Mouse (Mus musculus) neural tube, embryonic 10.5 days (tissue): Measurements from ENCODE around the gene Tm9sf2.
"Not testable (repeated sequence)": the region's sequence is repeated elsewhere in the genome, so short reads cannot be mapped to it uniquely, and the experiment has no call there.

Source experiments
- DNase-seq: peaks from one replicate; pipeline ENCODE4 v3.0.0-alpha.2; 2017; ENCODE audit warnings: low spot score; ENCODE audit errors: extremely low spot score

Tm9sf2 gene

GRCm38 (mm10) chr14:122106822-122107468 lies at the start of gene Tm9sf2:
Tm9sf2 (plus strand) TSS chr14:122107038.
- peak; percentile 91 for DNase-seq

GRCm38 (mm10) chr14:122057941-122058346 lies 48.9 kb upstream of the Tm9sf2 start:
- no peak for DNase-seq

- peak; percentile 71 for DNase-seq
Observed at GRCm38 (mm10) chr14:122060642-122061041, 46.2 kb upstream of the Tm9sf2 start.

GRCm38 (mm10) chr14:122061376-122061775 lies 45.5 kb upstream of the Tm9sf2 start:
- no peak for DNase-seq

GRCm38 (mm10) chr14:122062411-122063090 lies 44.3 kb upstream of the Tm9sf2 start:
- no peak for DNase-seq

GRCm38 (mm10) chr14:122063599-122063998 lies 43.2 kb upstream of the Tm9sf2 start:
- DNase-seq, result no peak

- peak; percentile 55 for DNase-seq
Observed at GRCm38 (mm10) chr14:122064519-122064918, 42.3 kb upstream of the Tm9sf2 start.

- DNase-seq, result no peak
Observed at GRCm38 (mm10) chr14:122066243-122066642, 40.6 kb upstream of the Tm9sf2 start.

- not testable (repeated sequence) for DNase-seq
Observed at GRCm38 (mm10) chr14:122068036-122068435, 38.8 kb upstream of the Tm9sf2 start.

GRCm38 (mm10) chr14:122068801-122069695 lies 37.8 kb upstream of the Tm9sf2 start:
- DNase-seq, result no peak

GRCm38 (mm10) chr14:122069948-122070347 lies 36.9 kb upstream of the Tm9sf2 start:
- DNase-seq, result no peak

GRCm38 (mm10) chr14:122073422-122073821 lies 33.4 kb upstream of the Tm9sf2 start:
- no peak for DNase-seq

- DNase-seq, result no peak
Observed at GRCm38 (mm10) chr14:122074360-122074759, 32.5 kb upstream of the Tm9sf2 start.

GRCm38 (mm10) chr14:122075485-122076200 lies 31.2 kb upstream of the Tm9sf2 start:
- DNase-seq, result no peak

- DNase-seq, result no peak
Observed at GRCm38 (mm10) chr14:122077017-122077416, 29.8 kb upstream of the Tm9sf2 start.

GRCm38 (mm10) chr14:122079428-122079827 lies 27.4 kb upstream of the Tm9sf2 start:
- DNase-seq, result peak; percentile 49

GRCm38 (mm10) chr14:122079921-122080320 lies 26.9 kb upstream of the Tm9sf2 start:
- DNase-seq, result no peak

GRCm38 (mm10) chr14:122081308-122081707 lies 25.5 kb upstream of the Tm9sf2 start:
- DNase-seq, result no peak

GRCm38 (mm10) chr14:122083499-122083898 lies 23.3 kb upstream of the Tm9sf2 start:
- DNase-seq, result no peak

- no peak for DNase-seq
Observed at GRCm38 (mm10) chr14:122087956-122088355, 18.9 kb upstream of the Tm9sf2 start.

- no peak for DNase-seq
Observed at GRCm38 (mm10) chr14:122092363-122092762, 14.5 kb upstream of the Tm9sf2 start.
